Mouse (Mus musculus): Measurements from ENCODE around the gene Bcl3.

Bcl3 gene

GRCm38 (mm10) chr7:19822604-19823058, at the start of gene Bcl3:
Gene Bcl3, minus strand, starts transcription at chr7:19822770.
- peak; percentile 74 for DNase-seq (ENCODE audit: inconsistent ontology term)

- DNase-seq (ENCODE audit: inconsistent ontology term) = no peak
Measured at GRCm38 (mm10) chr7:19871943-19872601, 49.5 kb upstream of the Bcl3 start.

- no peak for DNase-seq (ENCODE audit: inconsistent ontology term)
Measured at GRCm38 (mm10) chr7:19871137-19871621, 48.6 kb upstream of the Bcl3 start.

- DNase-seq (ENCODE audit: inconsistent ontology term) = no peak
Measured at GRCm38 (mm10) chr7:19867751-19868399, 45.3 kb upstream of the Bcl3 start.

- DNase-seq (ENCODE audit: inconsistent ontology term) = no peak
Measured at GRCm38 (mm10) chr7:19866490-19866889, 43.9 kb upstream of the Bcl3 start.

- DNase-seq (ENCODE audit: inconsistent ontology term) = no peak
Measured at GRCm38 (mm10) chr7:19865246-19866036, 42.9 kb upstream of the Bcl3 start.

GRCm38 (mm10) chr7:19864241-19864640, 41.7 kb upstream of the Bcl3 start:
- no peak for DNase-seq (ENCODE audit: inconsistent ontology term)

- DNase-seq (ENCODE audit: inconsistent ontology term) = no peak
Measured at GRCm38 (mm10) chr7:19861199-19861598, 38.6 kb upstream of the Bcl3 start, which contains the start of gene Ceacam16. Gene Ceacam16, minus strand, starts transcription at chr7:19861299.

GRCm38 (mm10) chr7:19859740-19860139, 37.2 kb upstream of the Bcl3 start:
- no peak for DNase-seq (ENCODE audit: inconsistent ontology term)

- no peak for DNase-seq (ENCODE audit: inconsistent ontology term)
Measured at GRCm38 (mm10) chr7:19856283-19856682, 33.7 kb upstream of the Bcl3 start.

GRCm38 (mm10) chr7:19855663-19856062, 33.1 kb upstream of the Bcl3 start:
- DNase-seq (ENCODE audit: inconsistent ontology term) = no peak

GRCm38 (mm10) chr7:19853526-19853925, 31.0 kb upstream of the Bcl3 start:
- DNase-seq (ENCODE audit: inconsistent ontology term) = no peak

GRCm38 (mm10) chr7:19851858-19852570, 29.4 kb upstream of the Bcl3 start, which contains the start of gene Gm19345:
Gene Gm19345, plus strand, starts transcription at chr7:19852003.
- DNase-seq (ENCODE audit: inconsistent ontology term) = peak; percentile 30

- DNase-seq (ENCODE audit: inconsistent ontology term) = no peak
Measured at GRCm38 (mm10) chr7:19844521-19845171, 22.1 kb upstream of the Bcl3 start.

GRCm38 (mm10) chr7:19843561-19843960, 21.0 kb upstream of the Bcl3 start:
- peak; percentile 58 for DNase-seq (ENCODE audit: inconsistent ontology term)

GRCm38 (mm10) chr7:19842885-19843504, 20.4 kb upstream of the Bcl3 start:
- no peak for DNase-seq (ENCODE audit: inconsistent ontology term)

- DNase-seq (ENCODE audit: inconsistent ontology term) = no peak
Measured at GRCm38 (mm10) chr7:19841686-19842413, 19.3 kb upstream of the Bcl3 start.

- DNase-seq (ENCODE audit: inconsistent ontology term) = no peak
Measured at GRCm38 (mm10) chr7:19840936-19841335, 18.4 kb upstream of the Bcl3 start.

GRCm38 (mm10) chr7:19840371-19840770, 17.8 kb upstream of the Bcl3 start:
- no peak for DNase-seq (ENCODE audit: inconsistent ontology term)

GRCm38 (mm10) chr7:19836843-19837242, 14.3 kb upstream of the Bcl3 start:
- no peak for DNase-seq (ENCODE audit: inconsistent ontology term)

All from Muller cell, postnatal 12 days (primary cell).